Mouse (Mus musculus) myocyte (in vitro differentiated cells): ENCODE measurements around the gene Styx. TPM values are rescaled to one million over a fixed set of nuclear protein-coding genes. Genes with fewer than 3 reads are reported as not detected.

Experiments
- H3K27me3 ChIP-seq: one replicate; pipeline ENCODE4 v1.6.1; 2011; ENCODE audit not compliant: control insufficient read depth, insufficient read depth, insufficient read length
- H3K36me3 ChIP-seq: one replicate; pipeline ENCODE4 v1.6.1; 2011; ENCODE audit not compliant: control insufficient read depth, insufficient read depth
- H3K4me2 ChIP-seq: one replicate; pipeline ENCODE4 v1.6.1; 2011; ENCODE audit warnings: low read depth, control low read depth
- H3K4me3 ChIP-seq: one replicate; pipeline ENCODE4 v1.5.1; 2011; ENCODE audit warnings: mild to moderate bottlenecking, control low read depth, moderate library complexity
- H3K79me2 ChIP-seq: one replicate; pipeline ENCODE4 v1.6.1; 2011; ENCODE audit not compliant: control insufficient read depth, insufficient read depth
- H3ac ChIP-seq: one replicate; pipeline ENCODE4 v1.6.1; 2011; ENCODE audit not compliant: control insufficient read depth, insufficient read length
- CEBPB ChIP-seq: IDR thresholded peaks from 2 replicates; pipeline ENCODE4 v1.6.1; 2011; ENCODE audit warnings: mild to moderate bottlenecking, moderate library complexity; ENCODE audit not compliant: poor library complexity, insufficient read depth, severe bottlenecking
- E2F4 ChIP-seq: IDR thresholded peaks from one replicate; pipeline ENCODE4 v1.6.1; 2011; ENCODE audit warnings: mild to moderate bottlenecking, control low read depth, moderate library complexity; ENCODE audit not compliant: insufficient read depth
- MAX ChIP-seq: IDR thresholded peaks from one replicate; pipeline ENCODE4 v1.6.1; 2011; ENCODE audit warnings: low read depth, mild to moderate bottlenecking, control low read depth
- MYOD1 ChIP-seq, 3 experiments: IDR thresholded peaks; one replicate each; pipeline ENCODE4 v1.6.1; 2011; ENCODE audit warnings: control low read depth in 2 of 3, low read depth in 2 of 3, mild to moderate bottlenecking in 2 of 3, moderate library complexity in 1 of 3; ENCODE audit not compliant: insufficient read length in 2 of 3, control insufficient read depth in 1 of 3
- MYOG ChIP-seq, 3 experiments: IDR thresholded peaks; one replicate each; pipeline ENCODE4 v1.6.1; 2011; ENCODE audit warnings: control low read depth in 2 of 3, low read depth in 2 of 3, mild to moderate bottlenecking in 2 of 3; ENCODE audit not compliant: insufficient read length in 2 of 3, control insufficient read depth in 1 of 3, insufficient read depth in 1 of 3
- POLR2A ChIP-seq: IDR thresholded peaks from one replicate; pipeline ENCODE4 v1.6.1; 2011; ENCODE audit warnings: low read depth, mild to moderate bottlenecking, control low read depth, moderate library complexity; ENCODE audit not compliant: insufficient read length
- POLR2AphosphoS2 ChIP-seq: IDR thresholded peaks from one replicate; pipeline ENCODE4 v1.6.1; 2011; ENCODE audit warnings: low read depth, control low read depth; ENCODE audit not compliant: insufficient read length
- REST ChIP-seq: IDR thresholded peaks from one replicate; pipeline ENCODE4 v1.6.1; 2011; ENCODE audit warnings: mild to moderate bottlenecking, control low read depth, moderate library complexity; ENCODE audit not compliant: insufficient read depth, insufficient read length
- SRF ChIP-seq: IDR thresholded peaks from one replicate; pipeline ENCODE4 v1.6.1; 2011; ENCODE audit warnings: low read depth; ENCODE audit not compliant: control insufficient read depth, insufficient read length
- TCF12 ChIP-seq: IDR thresholded peaks from one replicate; pipeline ENCODE4 v1.6.1; 2011; ENCODE audit warnings: mild to moderate bottlenecking, control low read depth; ENCODE audit not compliant: poor library complexity, insufficient read depth, severe bottlenecking
- TCF3 ChIP-seq: IDR thresholded peaks from one replicate; pipeline ENCODE4 v1.6.1; 2011; ENCODE audit warnings: low read depth, control low read depth; ENCODE audit not compliant: insufficient read length
- USF1 ChIP-seq: IDR thresholded peaks from one replicate; pipeline ENCODE4 v1.6.1; 2011; ENCODE audit warnings: low read depth, mild to moderate bottlenecking, control low read depth, moderate library complexity
- polyA plus RNA-seq: library from polyadenylated mRNA; unstranded; fragments of >200 nt; fragmentation: generic; extraction: Trizol; gene quantifications from one replicate; pipeline ENCODE4 v1.2.1, GENCODE M21; 2012; ENCODE audit warnings: missing spikeins

Gene Styx
- polyA plus RNA-seq, 1 experiment: 6.3 TPM

DNA sequence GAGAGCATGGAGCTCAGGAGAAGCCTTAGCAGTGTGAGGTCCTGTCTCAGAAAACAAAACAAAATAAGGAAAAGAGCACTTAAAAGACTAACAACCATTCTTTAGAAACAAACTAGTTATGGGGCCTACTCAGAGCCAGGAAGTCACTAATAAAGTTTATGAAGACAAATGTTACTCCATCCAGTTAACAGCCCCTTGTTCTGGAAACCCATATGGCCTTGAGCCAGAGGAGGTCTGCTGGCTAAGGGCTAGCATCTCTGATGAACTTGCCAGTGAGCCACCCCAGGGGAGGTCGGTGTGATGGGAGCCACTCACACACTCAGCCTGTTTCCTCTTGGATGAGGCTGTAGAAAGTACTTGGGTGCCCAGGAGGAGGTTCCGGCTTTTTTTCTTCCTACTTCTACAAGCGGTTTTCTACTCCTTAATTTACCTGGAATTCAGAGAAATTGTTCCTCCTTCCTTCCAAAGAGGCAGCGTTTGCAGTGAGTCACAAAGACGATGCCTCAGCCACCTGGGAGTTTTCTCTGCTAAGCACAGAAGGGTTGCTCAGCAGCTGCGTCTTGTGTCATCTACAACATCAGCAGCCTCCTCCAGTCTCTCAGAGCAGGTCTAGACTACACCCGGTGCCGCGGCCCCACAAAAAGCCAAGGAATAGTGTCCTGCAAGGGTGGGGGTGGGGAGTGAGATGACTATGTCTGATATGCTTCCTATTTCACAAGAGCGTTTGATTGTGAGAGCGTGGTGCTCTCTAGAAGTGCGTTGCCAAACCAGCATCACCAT is 92.1 kb downstream of the Styx start:
- no peak overlapping the region for H3K4me3 ChIP-seq
- no peaks in the 10 kb centered on the region for H3K36me3 ChIP-seq
- H3K4me2 ChIP-seq: no peak overlapping the region
- H3K79me2 ChIP-seq: no peaks in the 10 kb centered on the region
- TF ChIP-seq CEBPB: no peak
- TF ChIP-seq TCF3: no peak
- no peak for TF ChIP-seq TCF12
- TF ChIP-seq MYOD1 (IDR thresholded peaks at IDR 0.05; ENCODE audit: control insufficient read depth in 1 of 3, insufficient read length in 2 of 3, low read depth in 2 of 3): no peak
- TF ChIP-seq USF1: no peak
- TF ChIP-seq REST: no peak
- TF ChIP-seq SRF: no peak
- no peak for TF ChIP-seq POLR2AphosphoS2
- TF ChIP-seq POLR2A: no peak
- no peak for TF ChIP-seq MAX
- no peak for TF ChIP-seq E2F4
- TF ChIP-seq MYOG (IDR thresholded peaks at IDR 0.05; ENCODE audit: control insufficient read depth in 1 of 3, insufficient read depth in 1 of 3, insufficient read length in 2 of 3, low read depth in 2 of 3): no peak
- no peak overlapping the region for H3ac ChIP-seq
- H3K27me3 ChIP-seq: no peaks in the 10 kb centered on the region

DNA sequence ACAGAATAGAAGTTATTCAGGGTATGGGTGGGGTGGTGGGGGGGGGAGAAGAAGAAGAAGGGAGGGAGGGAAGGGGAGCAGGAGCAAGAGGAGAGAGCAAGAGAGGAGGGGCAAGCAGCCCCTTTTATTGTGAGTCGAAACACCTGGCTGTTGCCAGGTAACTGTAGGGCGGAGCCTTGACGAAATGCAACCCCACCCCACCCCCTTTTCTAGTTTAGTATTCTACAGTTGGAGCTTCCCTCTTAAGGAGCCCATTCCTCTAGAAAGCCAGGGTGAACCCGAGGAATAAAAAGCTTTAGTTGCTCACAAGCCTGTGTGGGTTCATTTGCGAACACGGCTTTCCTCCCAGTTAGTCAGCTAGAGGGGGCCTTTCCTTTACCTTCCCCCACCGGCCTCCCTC is 94.0 kb downstream of the Styx start:
- TF ChIP-seq MAX (no peak), SRF (no peak), POLR2A (no peak), REST (no peak), MYOD1 (IDR thresholded peaks at IDR 0.05; ENCODE audit: control insufficient read depth in 1 of 3, insufficient read length in 2 of 3, low read depth in 2 of 3) (no peak), TCF3 (no peak), POLR2AphosphoS2 (no peak), USF1 (no peak), TCF12 (no peak), CEBPB (no peak), E2F4 (no peak), MYOG (IDR thresholded peaks at IDR 0.05; ENCODE audit: control insufficient read depth in 1 of 3, insufficient read depth in 1 of 3, insufficient read length in 2 of 3, low read depth in 2 of 3) (no peak)
- H3K4me3 ChIP-seq: no peak overlapping the region
- H3K79me2 ChIP-seq: no peaks in the 10 kb centered on the region
- H3K4me2 ChIP-seq: no peak overlapping the region
- no peak overlapping the region for H3ac ChIP-seq
- no peaks in the 10 kb centered on the region for H3K27me3 ChIP-seq
- H3K36me3 ChIP-seq: no peaks in the 10 kb centered on the region

DNA sequence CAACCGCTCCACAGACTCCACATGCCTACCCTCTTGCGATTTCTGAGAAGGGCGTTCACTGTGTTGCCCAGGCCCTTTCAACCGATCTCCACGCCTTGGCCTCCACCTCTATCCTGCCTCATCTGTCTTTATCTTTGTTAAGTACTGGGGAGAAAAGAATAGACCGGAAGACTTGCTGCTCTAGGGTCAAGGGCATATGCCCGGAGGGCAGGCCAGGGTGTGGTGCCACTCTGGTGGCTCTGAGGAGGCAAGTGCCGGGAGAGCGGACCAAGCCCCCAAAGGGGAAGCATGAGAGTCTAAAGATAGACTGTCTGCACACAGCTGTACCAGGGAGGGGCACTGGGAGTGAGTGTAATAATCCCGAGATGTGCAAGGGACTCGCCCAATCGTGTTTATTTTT is 94.6 kb downstream of the Styx start:
- Histone ChIP-seq H3K79me2 (no peaks in the 10 kb centered on the region), H3K36me3 (no peaks in the 10 kb centered on the region), H3K4me2 (no peak overlapping the region), H3K27me3 (no peaks in the 10 kb centered on the region), H3K4me3 (no peak overlapping the region), H3ac (no peak overlapping the region)
- TF ChIP-seq MYOD1 (IDR thresholded peaks at IDR 0.05; ENCODE audit: control insufficient read depth in 1 of 3, insufficient read length in 2 of 3, low read depth in 2 of 3): peak in 1 of 3 experiments; percentile 30
- peak in 2 of 3 experiments; percentile 45 to 64 for TF ChIP-seq MYOG (IDR thresholded peaks at IDR 0.05; ENCODE audit: control insufficient read depth in 1 of 3, insufficient read depth in 1 of 3, insufficient read length in 2 of 3, low read depth in 2 of 3)
- no peak for TF ChIP-seq SRF

GRCm38 (mm10) chr14:45446777-45447176 is 95.9 kb downstream of the Styx start:
- Histone ChIP-seq H3K4me2 (no peak overlapping the region), H3K36me3 (no peaks in the 10 kb centered on the region), H3K4me3 (no peak overlapping the region), H3K79me2 (no peaks in the 10 kb centered on the region), H3ac (no peak overlapping the region), H3K27me3 (no peaks in the 10 kb centered on the region)
- TF ChIP-seq POLR2A: no peak
- peak in 2 of 3 experiments; percentile 29 to 47 for TF ChIP-seq MYOD1 (IDR thresholded peaks at IDR 0.05; ENCODE audit: control insufficient read depth in 1 of 3, insufficient read length in 2 of 3, low read depth in 2 of 3)

- no peaks in the 10 kb centered on the region for H3K79me2 ChIP-seq
- TF ChIP-seq POLR2A (no peak), CEBPB (no peak), MYOD1 (IDR thresholded peaks at IDR 0.05; ENCODE audit: control insufficient read depth in 1 of 3, insufficient read length in 2 of 3, low read depth in 2 of 3) (no peak), POLR2AphosphoS2 (no peak), TCF12 (no peak), SRF (no peak)
- H3ac ChIP-seq: no peak overlapping the region
- no peaks in the 10 kb centered on the region for H3K36me3 ChIP-seq
- H3K27me3 ChIP-seq: no peaks in the 10 kb centered on the region
- H3K4me2 ChIP-seq: no peak overlapping the region
- H3K4me3 ChIP-seq: no peak overlapping the region
Measured at GRCm38 (mm10) chr14:45451090-45451489, 100.2 kb downstream of the Styx start.
